Mouse (Mus musculus) cerebellum, adult 2 months (tissue): ENCODE data around the gene Klrc3. TPM values are rescaled to one million over a fixed set of nuclear protein-coding genes. Genes with fewer than 3 reads are reported as not detected.

Experiments used
- DNase-seq, 2 experiments: peaks; one replicate each; pipeline ENCODE4 v3.0.0; 2021
- H3K27ac ChIP-seq: fragments of 200-500 bp; 2 replicates; pipeline ENCODE4 v1.5.1; 2012; ENCODE audit warnings: low read length, control low read depth, inconsistent platforms; ENCODE audit not compliant: insufficient read depth
- H3K27me3 ChIP-seq: fragments of 200-500 bp; 2 replicates; pipeline ENCODE4 v1.6.1; 2012; ENCODE audit warnings: inconsistent platforms, mild to moderate bottlenecking, low read length, moderate library complexity; ENCODE audit not compliant: control insufficient read depth, insufficient read depth
- H3K4me1 ChIP-seq: fragments of 200-500 bp; 2 replicates; pipeline ENCODE4 v1.6.1; 2011; ENCODE audit warnings: low read length; ENCODE audit not compliant: control insufficient read depth, insufficient read depth
- H3K4me3 ChIP-seq: fragments of 200-500 bp; replicated peaks from 2 replicates; pipeline ENCODE3; 2011; ENCODE audit warnings: mild to moderate bottlenecking, low read depth, low read length, control low read depth; ENCODE audit not compliant: insufficient read depth
- CTCF ChIP-seq: fragments of 200-500 bp; IDR thresholded peaks from 2 replicates; pipeline ENCODE4 v1.5.1; 2011; ENCODE audit warnings: low read depth, mild to moderate bottlenecking, control low read depth, low read length, moderate library complexity, borderline replicate concordance; ENCODE audit not compliant: insufficient read depth
- POLR2A ChIP-seq: fragments of 200-500 bp; IDR thresholded peaks from 2 replicates; pipeline ENCODE4 v1.6.1; 2011; ENCODE audit warnings: low read length, control low read depth, borderline replicate concordance; ENCODE audit not compliant: insufficient read depth
- WGBS: fragments of 180-500 bp; shearing (Covaris S2); methylation state at CpG from one replicate; pipeline ENCODE4 v1.1.7; 2018; 5-methylcytosine and 5-hydroxymethylcytosine counted together
- polyA plus RNA-seq: library from polyadenylated mRNA; depleted of rRNA; stranded (reverse); fragments of >200 nt; gene quantifications from 2 replicates; pipeline ENCODE4 v1.2.3, GENCODE M21; 2012; rRNA removed

Gene Klrc3
- polyA plus RNA-seq, 1 experiment: not detected

- no peaks in the 10 kb centered on the region for H3K4me1 ChIP-seq
- TF ChIP-seq CTCF (no peak), POLR2A (no peak)
- H3K4me3 ChIP-seq: no peak overlapping the region
- H3K27ac ChIP-seq: no peak overlapping the region
- no peak for DNase-seq
- H3K27me3 ChIP-seq: no peaks in the 10 kb centered on the region
Observed at GRCm38 (mm10) chr6:129608372-129608771, 34.8 kb downstream of the Klrc3 start.

- TF ChIP-seq CTCF: no peak
- TF ChIP-seq POLR2A: no peak
- Histone ChIP-seq H3K27me3 (no peaks in the 10 kb centered on the region), H3K4me1 (no peaks in the 10 kb centered on the region), H3K4me3 (no peak within 1 kb of the TSS), H3K27ac (no peak within 1 kb of the TSS)
- 79% methylated on average over 3 of the region's 3 CpGs for WGBS
- no peak for DNase-seq
Observed at GRCm38 (mm10) chr6:129591508-129591907, 51.6 kb downstream of the Klrc3 start, which contains the start of gene Klrd1. Gene Klrd1 (plus strand): TSS chr6:129591782.

Other genes starting within 250 kb of the Klrc3 start
- gene Clec1b, start 246.0 kb downstream of the Klrc3 start, polyA plus RNA-seq: 0.16 and 0.17 TPM in 2 replicates
- gene Clec9a, start 234.5 kb downstream of the Klrc3 start, polyA plus RNA-seq: 0.06 TPM in 1 of 2 replicates, not detected in the other
- gene Clec1a, start 191.3 kb downstream of the Klrc3 start, polyA plus RNA-seq: 0.44 and 0.49 TPM in 2 replicates
- not detected in 2 replicates for gene Olr1, start 136.2 kb downstream of the Klrc3 start, polyA plus RNA-seq
- not detected in 2 replicates for gene Tmem52b, start 130.8 kb downstream of the Klrc3 start, polyA plus RNA-seq
- gene Gabarapl1, start 110.2 kb downstream of the Klrc3 start, polyA plus RNA-seq: 380 and 434 TPM in 2 replicates
- 0.06 TPM in 1 of 2 replicates, not detected in the other for gene Klre1, start 65.4 kb downstream of the Klrc3 start, polyA plus RNA-seq
- 0.13 TPM in 1 of 2 replicates, not detected in the other for gene Klrd1, start 51.6 kb downstream of the Klrc3 start, polyA plus RNA-seq
- 0.13 TPM in 1 of 2 replicates, not detected in the other for gene Klrk1, start 19.5 kb downstream of the Klrc3 start, polyA plus RNA-seq
- gene Klrc2, start 17.4 kb upstream of the Klrc3 start, polyA plus RNA-seq: not detected in 2 replicates
- not detected in 2 replicates for gene Klrc1, start 35.6 kb upstream of the Klrc3 start, polyA plus RNA-seq
- not detected in 2 replicates for gene Klri1, start 73.8 kb upstream of the Klrc3 start, polyA plus RNA-seq
- gene Klri2, start 97.1 kb upstream of the Klrc3 start, polyA plus RNA-seq: not detected in 2 replicates
- gene Gm156, start 140.9 kb upstream of the Klrc3 start, polyA plus RNA-seq: not detected in 2 replicates
- gene Gm17631, start 219.3 kb upstream of the Klrc3 start, polyA plus RNA-seq: not detected in 2 replicates
- gene Klra17, start 233.3 kb upstream of the Klrc3 start, polyA plus RNA-seq: not detected in 2 replicates